Mouse (Mus musculus): Measurements from ENCODE around the gene Cnnm3. TPM values are rescaled to one million over a fixed set of nuclear protein-coding genes. Genes with fewer than 3 reads are reported as not detected.
A peak's percentile ranks its signal among the peaks of the same experiment; 100 is the strongest.

The Cnnm3 gene
- polyA plus RNA-seq, 1 experiment from 2014 or later = 3.8 TPM

GRCm38 (mm10) chr1:36497312-36497711, 14.4 kb upstream of the Cnnm3 start:
- no peak for DNase-seq (ENCODE audit: low spot score)

DNA sequence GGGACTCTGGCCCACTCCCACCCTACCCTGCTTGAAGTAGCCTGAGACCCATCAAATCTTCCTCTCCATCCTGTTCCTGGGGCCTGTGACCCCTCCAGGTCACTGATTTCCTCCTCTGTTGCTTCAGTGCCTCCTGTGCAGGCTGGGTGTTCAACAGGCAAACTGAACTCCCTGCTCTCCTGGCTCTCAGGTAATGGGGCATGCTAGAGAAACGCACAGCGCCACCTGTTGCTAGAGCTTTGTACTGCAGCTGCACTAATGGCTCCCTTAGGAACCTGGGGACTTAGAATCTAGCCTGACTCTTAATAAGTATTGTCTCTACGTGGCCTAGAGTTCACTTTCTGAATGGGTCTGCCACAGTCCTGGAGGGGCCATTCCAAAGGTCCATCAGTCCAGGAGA, 10.4 kb upstream of the Cnnm3 start:
- peak; percentile 79 for DNase-seq (ENCODE audit: low spot score)

GRCm38 (mm10) chr1:36508238-36508637, 3.4 kb upstream of the Cnnm3 start:
- DNase-seq (ENCODE audit: low spot score) = no peak

GRCm38 (mm10) chr1:36512089-36512965, 660 bp downstream of the Cnnm3 start:
- DNase-seq (ENCODE audit: low spot score) = peak; percentile 61

DNA sequence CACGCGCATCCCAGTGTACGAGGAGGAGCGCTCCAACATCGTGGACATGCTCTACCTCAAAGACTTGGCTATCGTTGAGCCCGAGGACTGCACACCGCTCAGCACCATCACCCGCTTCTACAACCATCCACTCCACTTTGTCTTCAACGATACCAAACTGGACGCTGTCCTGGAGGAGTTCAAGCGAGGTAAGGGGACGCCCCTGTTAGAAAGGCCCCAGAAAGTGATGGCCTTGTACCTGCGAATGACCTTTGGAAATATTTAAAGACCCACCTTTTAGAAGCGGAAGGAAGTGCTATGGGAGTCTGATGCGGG, 1.3 kb downstream of the Cnnm3 start:
- no peak for DNase-seq (ENCODE audit: low spot score)

DNA sequence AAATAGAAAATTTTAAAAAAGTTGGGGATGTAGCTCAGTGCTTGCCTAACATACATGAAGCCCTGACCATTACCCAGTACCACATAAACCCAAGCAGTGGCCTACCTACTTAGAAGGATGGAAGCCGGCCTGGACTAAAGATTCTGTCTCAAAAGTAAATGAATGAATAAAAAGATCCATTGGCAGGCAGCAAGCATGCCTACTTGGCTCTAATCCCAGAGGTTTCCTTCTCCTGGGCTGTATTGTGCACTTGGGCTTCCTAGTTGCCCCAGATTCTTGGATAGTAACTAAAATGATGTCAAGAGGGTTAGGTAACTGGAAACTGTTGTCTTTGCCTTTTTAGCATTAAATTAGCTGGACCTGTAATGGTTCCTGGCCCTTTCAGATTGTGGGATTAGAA, 1.6 kb downstream of the Cnnm3 start:
- no peak for DNase-seq (ENCODE audit: low spot score)

- DNase-seq (ENCODE audit: low spot score) = peak; percentile 13
Measured at GRCm38 (mm10) chr1:36513718-36514117, 2.1 kb downstream of the Cnnm3 start.

DNA sequence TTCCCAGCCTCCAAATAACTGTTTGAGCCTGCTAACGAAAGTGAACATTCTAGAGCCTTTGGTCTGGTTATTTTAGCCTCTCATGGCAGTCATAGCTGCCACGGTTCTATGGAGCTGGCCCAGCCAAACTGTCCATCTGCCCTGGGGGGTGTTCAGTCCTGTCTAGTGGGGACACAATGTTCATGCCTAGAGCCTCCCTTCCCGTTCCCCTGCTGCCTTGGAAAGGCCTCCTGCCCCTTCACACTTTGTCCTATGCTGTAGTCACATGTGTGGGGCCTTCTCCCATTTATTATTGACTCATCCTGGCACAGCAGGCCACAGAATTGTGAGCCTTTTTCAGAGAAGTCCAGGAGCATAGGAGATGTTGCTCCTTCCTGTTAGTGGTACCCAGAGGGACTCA, 6.6 kb downstream of the Cnnm3 start:
- no peak for DNase-seq (ENCODE audit: low spot score)

DNA sequence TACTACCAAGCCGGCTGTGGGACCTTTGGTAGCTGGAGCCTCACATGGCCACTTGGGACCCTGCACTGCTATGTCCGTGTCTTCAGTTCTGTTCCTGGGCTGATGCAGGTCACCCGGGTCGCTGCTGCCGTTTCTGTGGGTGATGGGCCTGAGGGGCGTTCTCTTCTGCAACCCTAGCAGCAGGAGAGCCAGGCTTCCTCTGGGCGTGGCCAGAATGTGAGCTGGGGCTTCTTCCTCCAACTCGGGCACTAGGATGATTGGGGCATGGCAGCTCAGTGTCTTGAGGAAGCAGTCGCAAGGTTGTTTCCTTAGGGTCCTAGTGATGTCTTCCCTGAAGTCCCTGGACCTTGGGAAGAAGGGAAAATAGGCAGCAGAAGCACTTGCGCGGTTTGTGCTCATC, 8.0 kb downstream of the Cnnm3 start:
- no peak for DNase-seq (ENCODE audit: low spot score)

- no peak for DNase-seq (ENCODE audit: low spot score)
Measured at GRCm38 (mm10) chr1:36522210-36522609, 10.5 kb downstream of the Cnnm3 start.

DNA sequence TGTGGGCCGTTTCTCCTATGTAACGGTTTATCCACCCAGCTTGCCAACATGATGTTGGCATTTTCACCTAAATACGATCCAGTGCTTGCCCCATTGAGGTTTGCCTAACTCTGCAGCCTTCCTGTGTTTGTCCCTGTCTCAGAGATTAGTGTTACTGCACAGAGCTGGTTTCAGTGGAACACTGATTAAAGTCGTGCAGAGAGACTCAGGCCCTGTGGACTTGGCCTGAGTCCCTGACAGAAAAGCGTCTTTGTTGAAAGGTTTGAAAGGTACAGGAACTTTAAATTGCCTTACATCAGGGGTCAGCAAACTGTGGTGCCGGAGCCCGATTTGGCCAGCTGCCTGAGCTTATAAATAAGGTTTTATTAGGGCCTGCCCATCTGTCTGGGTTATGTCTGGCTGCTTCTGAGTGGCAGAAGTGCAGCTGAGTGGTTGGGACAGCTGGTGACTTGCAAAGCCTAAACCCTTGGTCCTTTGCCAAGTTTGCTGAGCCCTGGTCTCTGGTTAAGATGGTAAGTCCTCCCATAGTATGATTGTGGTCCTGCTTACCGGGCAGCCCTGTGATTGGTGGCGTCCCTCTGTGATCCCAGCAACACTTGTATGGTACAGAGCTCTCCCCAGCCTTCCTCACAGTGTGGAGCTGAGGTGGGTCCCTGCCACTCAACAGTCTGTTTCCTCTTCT, 11.8 kb downstream of the Cnnm3 start:
- DNase-seq (ENCODE audit: low spot score) = no peak

DNA sequence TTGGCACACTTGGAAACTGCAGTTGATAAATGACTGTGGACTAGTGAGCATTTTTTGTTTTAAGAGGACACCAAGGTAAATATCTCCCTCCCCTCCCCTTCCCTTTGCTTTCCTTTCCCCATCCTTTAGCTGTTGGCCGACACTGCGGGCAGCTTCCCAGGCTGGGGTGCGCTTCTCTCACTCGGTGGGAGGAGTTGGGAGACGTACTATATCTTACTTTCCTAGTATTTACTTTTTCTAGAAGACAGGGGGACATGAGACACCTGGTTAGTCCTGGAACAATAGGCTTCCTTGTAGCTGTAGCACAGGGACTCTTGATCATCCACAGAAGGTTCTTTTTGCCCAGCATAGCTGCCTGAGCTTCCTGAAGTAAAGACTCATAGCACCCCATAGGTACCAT, 12.4 kb downstream of the Cnnm3 start:
- no peak for DNase-seq (ENCODE audit: low spot score)

DNA sequence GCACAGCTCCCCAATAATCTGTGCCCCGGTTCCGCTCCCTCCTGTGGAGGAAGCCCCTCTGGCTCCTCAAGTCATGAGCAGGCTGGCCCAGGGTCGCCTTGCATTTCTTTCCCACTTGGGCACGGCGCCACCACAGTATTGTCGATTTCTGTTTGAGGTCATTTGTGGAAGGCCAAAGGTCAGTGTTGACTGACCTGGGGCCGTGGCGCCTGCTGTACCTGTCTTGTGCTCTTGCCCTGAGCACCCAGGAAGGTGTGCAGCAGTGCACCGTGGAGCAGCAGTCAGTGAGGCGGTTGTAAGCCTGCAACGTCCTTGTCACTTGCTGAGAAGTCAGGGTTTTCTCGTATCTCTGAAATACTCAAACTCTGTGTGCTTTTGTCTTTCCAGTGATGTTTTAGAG, 14.1 kb downstream of the Cnnm3 start:
- no peak for DNase-seq (ENCODE audit: low spot score)

GRCm38 (mm10) chr1:36526903-36527302, 15.2 kb downstream of the Cnnm3 start:
- no peak for DNase-seq (ENCODE audit: low spot score)

DNA sequence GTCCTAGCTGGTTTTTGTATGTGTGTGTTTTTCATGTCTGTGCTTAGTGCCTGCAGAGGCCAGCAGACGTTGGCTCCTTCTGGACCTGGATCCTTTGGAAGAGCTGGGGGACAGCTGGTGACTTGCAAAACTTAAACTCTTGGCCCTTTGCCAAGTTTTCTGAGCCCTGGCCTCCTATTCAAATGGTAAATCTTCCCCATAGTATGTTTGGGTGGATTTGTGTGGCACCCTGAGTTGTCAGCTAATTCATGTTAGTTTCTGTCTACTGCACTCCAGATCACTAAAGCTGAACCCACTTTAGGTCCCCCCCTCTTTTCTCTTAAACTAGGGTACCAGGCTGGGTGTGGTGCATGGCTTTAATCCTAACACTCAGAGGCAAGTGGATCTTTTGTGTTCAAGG, 16.7 kb downstream of the Cnnm3 start:
- no peak for DNase-seq (ENCODE audit: low spot score)

GRCm38 (mm10) chr1:36529274-36529673, 17.6 kb downstream of the Cnnm3 start:
- DNase-seq (ENCODE audit: low spot score) = no peak

DNA sequence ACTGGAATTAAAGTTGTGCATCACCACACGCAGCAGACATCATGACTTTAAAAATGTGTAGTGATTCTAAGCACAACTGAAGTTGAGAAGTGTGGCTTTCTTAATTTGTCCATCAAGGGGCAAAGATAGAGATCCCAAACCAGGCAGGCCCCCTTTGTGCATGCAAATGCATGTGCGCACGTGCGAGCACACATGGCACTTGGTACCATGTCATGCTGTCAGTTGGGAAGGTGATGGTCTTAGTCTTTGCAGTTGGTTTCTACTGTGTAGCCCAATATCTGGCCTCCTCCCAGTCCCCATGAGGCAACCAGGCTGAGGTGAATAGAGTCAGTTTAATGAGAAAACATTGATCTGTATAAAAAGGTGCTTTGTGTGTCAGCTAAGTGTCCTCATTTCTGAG, 18.2 kb downstream of the Cnnm3 start:
- no peak for DNase-seq (ENCODE audit: low spot score)

GRCm38 (mm10) chr1:36530485-36530884, 18.8 kb downstream of the Cnnm3 start:
- DNase-seq (ENCODE audit: low spot score) = no peak

DNA sequence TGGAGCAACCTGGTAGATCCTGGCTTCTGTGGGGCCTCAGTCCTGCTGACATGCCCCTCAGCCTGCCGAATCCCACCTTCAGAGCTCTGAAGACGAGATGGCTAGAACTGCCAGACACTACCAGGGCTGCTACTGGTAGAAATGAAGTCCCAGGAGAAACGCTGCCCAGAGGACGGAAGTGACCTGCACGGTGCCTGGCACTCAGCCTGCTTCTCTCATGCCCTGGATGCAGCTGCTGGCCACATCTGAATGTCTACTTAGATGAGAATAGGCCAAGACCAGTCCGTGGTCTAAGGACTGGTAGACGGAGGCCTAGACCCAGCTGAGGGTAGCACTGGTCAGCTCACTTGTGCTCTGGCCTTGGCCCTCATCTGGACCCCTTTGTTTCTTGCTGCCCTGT, 19.3 kb downstream of the Cnnm3 start:
- DNase-seq (ENCODE audit: low spot score) = no peak

- no peak for DNase-seq (ENCODE audit: low spot score)
Measured at GRCm38 (mm10) chr1:36531461-36531860, 19.8 kb downstream of the Cnnm3 start.

DNA sequence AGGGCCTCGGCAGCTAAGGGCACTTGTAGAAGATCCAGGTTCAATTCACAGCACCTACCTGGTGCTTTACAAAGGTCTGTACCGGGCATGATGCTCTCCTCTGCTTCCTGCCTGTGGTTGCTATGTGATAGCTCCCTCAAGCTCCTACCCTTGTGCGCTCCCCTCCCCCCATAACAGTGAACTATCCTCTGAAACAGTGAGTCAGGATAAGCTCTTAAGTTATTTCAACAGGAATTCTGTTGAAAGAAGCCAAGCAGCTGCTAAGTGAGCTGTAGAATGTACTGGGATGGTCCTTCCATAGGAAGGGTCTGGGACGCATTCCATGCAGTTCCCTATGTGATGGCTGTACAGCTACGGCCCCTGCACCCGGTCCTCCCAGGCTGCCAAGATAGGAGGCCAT, 21.9 kb downstream of the Cnnm3 start:
- DNase-seq (ENCODE audit: low spot score) = no peak

GRCm38 (mm10) chr1:36534595-36535058, 23.0 kb downstream of the Cnnm3 start:
- no peak for DNase-seq (ENCODE audit: low spot score)

Measured in thymus, postnatal 0 days (tissue).